Mouse (Mus musculus): ENCODE measurements around the gene Irgq.

DNA sequence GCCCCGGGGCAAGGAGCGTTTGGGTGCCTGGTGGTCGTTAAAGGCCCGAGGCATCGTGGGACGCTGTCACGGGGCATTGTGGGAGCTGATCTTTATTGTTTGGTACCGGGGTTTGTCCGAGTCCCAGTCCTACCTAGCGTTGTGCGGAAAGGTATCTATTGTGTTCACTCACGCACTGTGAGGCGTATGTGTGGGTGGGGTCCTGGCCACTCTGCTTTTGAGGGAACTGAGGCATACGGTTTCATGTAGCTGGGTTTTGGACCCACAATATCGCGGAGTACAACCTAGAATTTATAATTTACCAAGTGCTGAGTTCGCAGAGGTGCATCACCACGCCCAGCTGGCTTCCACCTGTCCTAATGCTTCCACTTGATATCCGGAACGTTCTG, 22.8 kb upstream of the Irgq start:
- no peak for TF ChIP-seq CTCF (IDR thresholded peaks at IDR 0.05)
- TF ChIP-seq EP300 (IDR thresholded peaks at IDR 0.05) = no peak
